Mouse (Mus musculus) stomach, embryonic 16.5 days (tissue): Measurements from ENCODE around the gene Cdh3. TPM values are rescaled to one million over a fixed set of nuclear protein-coding genes. Genes with fewer than 3 reads are reported as not detected.

ENCODE experiments used
- ATAC-seq: fragments of 200-750 bp; cut with Nextera tagmentation; 2 replicates; pipeline ENCODE4 v1.8.0; 2017; ENCODE audit warnings: moderate number of reproducible peaks, moderate TSS enrichment; ENCODE audit not compliant: insufficient read depth, low FRiP score
- H3K27ac ChIP-seq: fragments of 300-500 bp; sonication (generic); 2 replicates; pipeline ENCODE4 v1.5.1; 2014; ENCODE audit warnings: low read length
- H3K27me3 ChIP-seq: fragments of 300-500 bp; sonication (generic); 2 replicates; pipeline ENCODE4 v1.6.1; 2014; ENCODE audit warnings: low read length, control low read depth, mixed read lengths; ENCODE audit not compliant: control insufficient read depth, insufficient read depth
- H3K36me3 ChIP-seq: fragments of 300-500 bp; sonication (generic); 2 replicates; pipeline ENCODE4 v1.6.1; 2014; ENCODE audit warnings: low read length; ENCODE audit not compliant: control insufficient read depth, insufficient read depth
- H3K4me1 ChIP-seq: fragments of 300-500 bp; sonication (generic); 2 replicates; pipeline ENCODE4 v1.6.1; 2014; ENCODE audit warnings: low read length, control low read depth, mixed read lengths; ENCODE audit not compliant: control insufficient read depth, insufficient read depth
- H3K4me2 ChIP-seq: fragments of 300-500 bp; sonication (generic); 2 replicates; pipeline ENCODE4 v1.6.1; 2014; ENCODE audit warnings: low read depth, low read length, mixed read lengths
- H3K4me3 ChIP-seq: fragments of 300-500 bp; sonication (generic); replicated peaks from 2 replicates; pipeline ENCODE4 v1.5.1; 2014; ENCODE audit warnings: mild to moderate bottlenecking, low read length
- H3K9ac ChIP-seq: fragments of 300-500 bp; sonication (generic); 2 replicates; pipeline ENCODE4 v1.6.1; 2014; ENCODE audit warnings: low read length
- H3K9me3 ChIP-seq: fragments of 300-500 bp; sonication (generic); replicated peaks from 2 replicates; pipeline ENCODE4 v1.6.1; 2016; ENCODE audit warnings: low read length, control low read depth; ENCODE audit not compliant: control insufficient read depth
- WGBS: fragments of 180-500 bp; shearing (Covaris S2); extraction: QIAGEN DNeasy Blood & Tissue Kit; methylation state at CpG from one replicate; pipeline ENCODE4 v1.1.7; 2014; 5-methylcytosine and 5-hydroxymethylcytosine counted together
- polyA plus RNA-seq: library from polyadenylated mRNA; unstranded; fragments of >200 nt; fragmentation: Nextera tagmentation; extraction: Ambion mirVana; gene quantifications from 2 replicates; pipeline ENCODE4 v1.2.1, GENCODE M21; 2015

Gene Cdh3
- polyA plus RNA-seq, 1 experiment from 2014 or later, result 16.7 TPM

- no peak for ATAC-seq
- no peaks in the 10 kb centered on the region for H3K4me1 ChIP-seq
These were observed 43.3 kb downstream of the Cdh3 start for GRCm38 (mm10) chr8:106554011-106554410.

DNA sequence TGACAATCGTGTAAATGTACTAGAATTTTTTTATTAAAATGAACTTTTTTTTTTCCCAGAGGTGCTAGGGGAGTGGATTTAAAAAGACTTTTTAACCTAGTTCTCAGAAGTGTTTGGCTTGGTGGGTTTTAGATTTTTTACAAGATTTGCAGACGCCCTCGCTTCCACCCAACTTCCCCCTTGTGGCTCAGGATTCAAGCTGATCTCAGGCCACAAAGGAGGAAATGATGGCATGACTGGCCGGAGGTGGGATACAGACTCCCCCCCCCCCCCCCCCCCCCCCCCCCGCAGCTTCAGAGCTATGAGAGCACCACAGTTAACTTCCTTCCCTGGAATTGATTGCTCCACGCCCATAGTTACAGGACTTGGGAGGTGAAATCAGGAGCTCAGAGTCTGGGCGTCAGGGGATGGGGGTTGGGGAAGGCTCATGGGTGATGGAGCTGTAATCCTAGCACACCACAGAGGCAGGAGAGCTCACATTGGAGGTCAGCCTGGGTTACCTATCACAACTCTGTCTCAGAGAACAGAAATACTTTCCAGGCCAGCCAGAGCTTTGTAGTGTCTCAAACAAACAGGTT is 45.5 kb downstream of the Cdh3 start:
- no peak overlapping the region for H3K27ac ChIP-seq
- 0 out of 2 replicates have a peak, but pooled peaks cover 3% of the 10 kb centered on the region for H3K9me3 ChIP-seq
- no peak overlapping the region for H3K4me2 ChIP-seq
- no peaks in the 10 kb centered on the region for H3K27me3 ChIP-seq
- H3K9ac ChIP-seq, result no peak overlapping the region
- no peaks in the 10 kb centered on the region for H3K36me3 ChIP-seq
- no peak for ATAC-seq
- 67% methylated on average over 6 of the region's 7 CpGs for WGBS
- no peaks in the 10 kb centered on the region for H3K4me1 ChIP-seq
- H3K4me3 ChIP-seq, result no peak overlapping the region

More at GRCm38 (mm10) chr8:106554011-106554410, 43.3 kb downstream of the Cdh3 start:
- Histone ChIP-seq H3K36me3 (no peaks in the 10 kb centered on the region), H3K9me3 (0 out of 2 replicates have a peak, but pooled peaks cover 3% of the 10 kb centered on the region), H3K4me3 (no peak overlapping the region), H3K27ac (no peak overlapping the region), H3K27me3 (no peaks in the 10 kb centered on the region), H3K4me2 (no peak overlapping the region), H3K9ac (no peak overlapping the region)
- whole genome bisulfite sequencing, result 97% methylated on average over 5 of the region's 5 CpGs

DNA sequence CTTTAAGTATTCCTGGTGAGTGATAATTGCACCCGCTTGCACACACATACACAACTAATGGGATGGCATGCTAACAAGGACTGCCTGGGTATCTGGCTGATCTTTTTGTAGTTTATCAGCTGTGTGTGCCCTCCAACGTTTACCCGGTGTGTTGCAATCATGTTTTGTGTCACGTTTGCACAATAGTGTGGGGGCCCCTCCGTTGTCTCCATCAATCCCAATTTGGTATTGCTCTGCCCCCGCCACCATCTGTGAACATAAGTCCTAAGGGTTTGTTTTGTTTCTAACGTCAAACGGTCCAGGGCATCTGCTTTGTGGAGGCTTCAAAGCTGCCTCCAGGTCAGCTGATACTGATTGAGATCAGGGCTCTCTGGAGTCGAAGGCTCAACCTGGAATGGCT is 49.2 kb downstream of the Cdh3 start:
- Histone ChIP-seq H3K27me3 (no peaks in the 10 kb centered on the region), H3K36me3 (no peaks in the 10 kb centered on the region), H3K9me3 (0 out of 2 replicates have a peak, but pooled peaks cover 3% of the 10 kb centered on the region), H3K27ac (no peak overlapping the region), H3K4me2 (no peak overlapping the region), H3K4me3 (no peak overlapping the region), H3K9ac (no peak overlapping the region), H3K4me1 (0 out of 2 replicates have a peak, but pooled peaks cover 3% of the 10 kb centered on the region)
- 35% methylated on average over 9 of the region's 9 CpGs for WGBS
- ATAC-seq, result no peak

DNA sequence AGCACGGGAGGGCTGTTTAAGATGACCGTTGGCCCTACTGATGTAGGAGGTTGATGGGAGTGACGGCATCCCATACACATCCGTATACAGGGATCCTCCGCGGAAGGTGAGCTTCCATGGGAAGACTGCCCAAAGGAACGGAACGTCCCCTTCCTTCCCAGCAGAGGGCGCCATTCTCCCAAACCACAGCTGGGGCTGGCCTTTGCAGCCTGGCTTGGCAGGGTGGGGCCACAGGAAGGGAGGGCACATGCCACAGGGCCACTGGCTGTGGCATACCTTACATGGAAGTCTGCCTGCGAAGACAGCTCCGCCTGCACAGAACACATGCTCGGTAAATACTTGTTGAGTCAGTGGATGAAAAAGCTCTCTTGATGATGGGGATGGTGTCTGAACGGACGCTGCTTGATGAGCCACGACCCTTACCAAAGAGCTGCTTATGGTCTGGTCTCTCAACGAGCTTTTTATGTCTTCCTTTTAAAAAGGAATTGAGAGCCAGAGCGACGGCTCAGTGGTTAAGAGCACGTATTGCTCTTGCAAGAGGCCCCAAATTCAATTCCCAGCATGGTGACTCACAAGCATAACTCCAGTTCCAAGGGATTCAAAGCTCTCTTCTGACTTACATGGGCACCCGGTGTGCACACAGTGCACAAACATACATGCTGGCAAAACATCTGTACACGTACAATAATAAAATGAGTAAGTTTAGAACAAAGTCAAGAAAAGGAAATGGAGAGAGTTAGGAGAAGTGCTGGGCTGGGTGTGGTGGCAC is 50.6 kb downstream of the Cdh3 start:
- no peak overlapping the region for H3K9ac ChIP-seq
- H3K9me3 ChIP-seq, result 0 out of 2 replicates have a peak, but pooled peaks cover 3% of the 10 kb centered on the region
- H3K4me2 ChIP-seq, result peak overlapping the region; percentile 20
- H3K36me3 ChIP-seq, result no peaks in the 10 kb centered on the region
- 0 out of 2 replicates have a peak, but pooled peaks cover 3% of the 10 kb centered on the region for H3K4me1 ChIP-seq
- WGBS, result 23% methylated on average over 21 of the region's 21 CpGs
- peak overlapping the region; percentile 86 for H3K27ac ChIP-seq
- H3K27me3 ChIP-seq, result no peaks in the 10 kb centered on the region
- H3K4me3 ChIP-seq, result no peak overlapping the region
- ATAC-seq, result peak; percentile 84

DNA sequence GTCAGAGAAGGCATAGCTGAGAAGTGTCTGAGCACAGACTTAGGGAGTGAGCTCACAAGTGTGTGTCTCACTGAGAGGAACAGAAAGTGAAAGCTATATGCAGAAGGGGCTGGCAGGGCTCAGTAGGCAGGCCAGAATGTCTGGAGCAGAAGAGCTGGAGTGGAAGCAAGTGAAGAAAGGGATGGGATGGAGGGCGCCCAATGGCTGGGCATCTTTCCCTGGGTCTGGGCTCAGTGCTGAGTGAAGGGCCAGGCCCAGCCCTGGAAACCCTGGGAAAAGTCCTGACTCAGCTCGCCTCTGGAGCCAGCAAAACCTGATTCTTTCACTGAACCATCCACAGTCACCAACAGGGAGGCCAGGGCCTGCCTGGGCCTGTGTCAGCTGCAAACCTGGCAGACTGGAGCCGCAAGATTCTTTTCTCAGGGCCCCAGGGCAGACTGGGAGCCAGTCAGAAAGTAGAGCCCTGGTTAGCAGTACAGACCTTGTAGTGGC is 53.0 kb downstream of the Cdh3 start:
- no peaks in the 10 kb centered on the region for H3K27me3 ChIP-seq
- H3K9me3 ChIP-seq, result no peaks in the 10 kb centered on the region
- 0 out of 2 replicates have a peak, but pooled peaks cover 3% of the 10 kb centered on the region for H3K4me1 ChIP-seq
- peak overlapping the region; percentile 87 for H3K27ac ChIP-seq
- H3K4me2 ChIP-seq, result no peak overlapping the region
- no peak overlapping the region for H3K4me3 ChIP-seq
- peak overlapping the region; percentile 7; the same call in 1 of the 2 replicates for H3K9ac ChIP-seq
- peak; percentile 80; the same call in 1 of the 2 replicates for ATAC-seq
- WGBS, result 70% methylated on average over 3 of the region's 3 CpGs
- no peaks in the 10 kb centered on the region for H3K36me3 ChIP-seq

- Histone ChIP-seq H3K9me3 (no peaks in the 10 kb centered on the region), H3K27me3 (no peaks in the 10 kb centered on the region), H3K27ac (no peak overlapping the region), H3K4me1 (0 out of 2 replicates have a peak, but pooled peaks cover 3% of the 10 kb centered on the region), H3K4me2 (no peak overlapping the region), H3K36me3 (no peaks in the 10 kb centered on the region), H3K9ac (no peak overlapping the region), H3K4me3 (no peak overlapping the region)
- WGBS, result 75% methylated on average over 7 of the region's 7 CpGs
- no peak for ATAC-seq
These were observed 58.3 kb downstream of the Cdh3 start for GRCm38 (mm10) chr8:106569006-106569405.

GRCm38 (mm10) chr8:106570386-106570785 is 59.7 kb downstream of the Cdh3 start:
- Histone ChIP-seq H3K27me3 (no peaks in the 10 kb centered on the region), H3K9me3 (no peaks in the 10 kb centered on the region), H3K4me2 (no peak overlapping the region), H3K27ac (peak overlapping the region; percentile 90), H3K4me3 (no peak overlapping the region), H3K36me3 (no peaks in the 10 kb centered on the region), H3K4me1 (no peaks in the 10 kb centered on the region), H3K9ac (no peak overlapping the region)
- ATAC-seq, result peak; percentile 61; the same call in 1 of the 2 replicates
- WGBS, result 69% methylated on average over 4 of the region's 4 CpGs

- Histone ChIP-seq H3K9ac (no peak overlapping the region), H3K4me2 (no peak overlapping the region), H3K27me3 (no peaks in the 10 kb centered on the region), H3K4me1 (peaks cover 3% of the 10 kb centered on the region), H3K36me3 (no peaks in the 10 kb centered on the region), H3K27ac (peak overlapping the region; percentile 90), H3K4me3 (0 out of 2 replicates have a peak overlapping the region, but pooled peaks have one; percentile 17), H3K9me3 (no peaks in the 10 kb centered on the region)
- ATAC-seq, result peak; percentile 74; the same call in 1 of the 2 replicates
- 61% methylated on average over 5 of the region's 5 CpGs for WGBS
These were observed 61.0 kb downstream of the Cdh3 start for GRCm38 (mm10) chr8:106571551-106572172.
